Mouse (Mus musculus) kidney, postnatal 0 days (tissue): ENCODE data around the gene Ncaph2. TPM values are rescaled to one million over a fixed set of nuclear protein-coding genes. Genes with fewer than 3 reads are reported as not detected.

Experiments used
- ATAC-seq: fragments of 200-750 bp; cut with Nextera tagmentation; replicated peaks from 2 replicates; pipeline ENCODE4 v1.8.0; 2017; ENCODE audit warnings: low read depth, moderate number of reproducible peaks, moderate TSS enrichment, moderate library complexity; ENCODE audit not compliant: low FRiP score
- DNase-seq: peaks from one replicate; pipeline ENCODE4 v3.0.0-alpha.2; 2016; ENCODE audit warnings: low spot score
- H3K27ac ChIP-seq: fragments of 300-500 bp; sonication (generic); 2 replicates; pipeline ENCODE4 v1.5.1; 2014; ENCODE audit warnings: mild to moderate bottlenecking
- H3K27me3 ChIP-seq: fragments of 300-500 bp; sonication (generic); 2 replicates; pipeline ENCODE4 v1.6.1; 2014; ENCODE audit warnings: low read length, mixed read lengths; ENCODE audit not compliant: insufficient read depth
- H3K36me3 ChIP-seq: fragments of 300-500 bp; sonication (generic); 2 replicates; pipeline ENCODE4 v1.6.1; 2014; ENCODE audit warnings: low read length, mixed read lengths; ENCODE audit not compliant: insufficient read depth
- H3K4me1 ChIP-seq: fragments of 300-500 bp; sonication (generic); replicated peaks from 2 replicates; pipeline ENCODE4 v1.6.1; 2014; ENCODE audit warnings: antibody characterized with exemption, low read length, mixed read lengths; ENCODE audit not compliant: insufficient read depth
- H3K4me2 ChIP-seq: fragments of 300-500 bp; sonication (generic); 2 replicates; pipeline ENCODE4 v1.6.1; 2014; ENCODE audit warnings: mild to moderate bottlenecking, low read length, moderate library complexity, mixed read lengths
- H3K4me3 ChIP-seq: fragments of 300-500 bp; sonication (generic); replicated peaks from 2 replicates; pipeline ENCODE4 v1.5.1; 2014; ENCODE audit warnings: low read depth, low read length
- H3K9ac ChIP-seq: fragments of 300-500 bp; sonication (generic); 2 replicates; pipeline ENCODE4 v1.6.1; 2014; ENCODE audit warnings: low read depth, low read length
- H3K9me3 ChIP-seq: fragments of 300-500 bp; sonication (generic); replicated peaks from 2 replicates; pipeline ENCODE4 v1.6.1; 2016; ENCODE audit warnings: low read length, inconsistent platforms, mixed read lengths
- CTCF ChIP-seq: IDR thresholded peaks from 2 replicates; pipeline ENCODE4 v1.5.1; 2016; ENCODE audit warnings: antibody characterized with exemption, low read depth, mild to moderate bottlenecking, moderate library complexity
- WGBS: fragments of 180-500 bp; shearing (Covaris S2); extraction: QIAGEN DNeasy Blood & Tissue Kit; methylation state at CpG from one replicate; pipeline ENCODE4 v1.1.7; 2014; 5-methylcytosine and 5-hydroxymethylcytosine counted together
- polyA plus RNA-seq: library from polyadenylated mRNA; unstranded; fragments of >200 nt; fragmentation: Nextera tagmentation; extraction: Ambion mirVana; gene quantifications from 2 replicates; pipeline ENCODE4 v1.2.1, GENCODE M21; 2015

The Ncaph2 gene
- polyA plus RNA-seq, 1 experiment from 2014 or later, result 100 TPM

DNA sequence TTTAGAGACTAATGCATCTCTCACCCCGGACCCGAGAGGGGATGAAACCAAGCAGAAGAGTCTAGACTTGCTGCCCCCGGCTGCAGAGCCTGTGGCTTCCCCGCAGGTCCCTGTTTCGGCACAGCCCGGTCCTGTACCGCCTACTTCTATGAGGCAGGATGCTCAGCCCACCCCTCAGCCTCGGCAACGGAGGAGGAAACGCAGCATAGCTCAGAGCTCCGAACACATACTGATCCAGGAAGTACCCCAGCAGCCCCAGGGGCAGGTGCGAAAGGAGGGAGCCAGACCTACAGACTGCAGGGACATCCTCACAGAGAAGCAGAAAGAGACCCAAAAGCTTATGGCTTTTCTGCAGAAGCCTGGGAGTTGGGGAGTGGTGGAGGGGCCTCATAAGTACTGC lies 31.6 kb downstream of the Ncaph2 start:
- Histone ChIP-seq H3K36me3 (no peaks in the 10 kb centered on the region), H3K9ac (no peak overlapping the region), H3K4me1 (no peaks in the 10 kb centered on the region), H3K27ac (no peak overlapping the region), H3K27me3 (no peaks in the 10 kb centered on the region), H3K9me3 (no peaks in the 10 kb centered on the region), H3K4me3 (no peak overlapping the region), H3K4me2 (no peak overlapping the region)
- DNase-seq, result no peak
- TF ChIP-seq CTCF, result no peak
- WGBS, result 31% methylated on average over 12 of the region's 12 CpGs
- ATAC-seq, result no peak

DNA sequence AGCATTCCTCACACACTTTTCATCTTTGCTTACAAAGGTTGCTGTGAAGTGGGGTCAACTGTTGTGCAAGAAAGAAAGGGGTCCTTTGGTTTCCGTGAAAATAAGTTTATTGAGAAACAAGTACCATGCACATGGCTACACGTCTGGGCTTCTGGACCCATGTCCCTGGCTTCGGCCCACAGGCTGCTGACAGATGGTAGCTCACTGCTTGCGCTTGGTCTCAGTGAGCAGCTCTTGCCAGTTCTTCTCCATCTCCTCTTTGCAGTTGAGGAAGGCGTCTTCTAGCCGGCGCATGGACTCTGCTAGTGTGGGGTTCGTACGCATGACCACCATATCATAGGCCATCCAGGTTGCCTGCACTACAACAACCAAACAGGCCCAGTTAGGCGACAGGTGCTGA lies 34.6 kb downstream of the Ncaph2 start:
- no peak for TF ChIP-seq CTCF
- Histone ChIP-seq H3K36me3 (no peaks in the 10 kb centered on the region), H3K4me2 (no peak overlapping the region), H3K27ac (no peak overlapping the region), H3K4me1 (no peaks in the 10 kb centered on the region), H3K27me3 (no peaks in the 10 kb centered on the region), H3K9me3 (no peaks in the 10 kb centered on the region), H3K4me3 (no peak overlapping the region), H3K9ac (no peak overlapping the region)
- 94% methylated on average over 10 of the region's 10 CpGs for WGBS
- ATAC-seq (no peak), DNase-seq (no peak)

DNA sequence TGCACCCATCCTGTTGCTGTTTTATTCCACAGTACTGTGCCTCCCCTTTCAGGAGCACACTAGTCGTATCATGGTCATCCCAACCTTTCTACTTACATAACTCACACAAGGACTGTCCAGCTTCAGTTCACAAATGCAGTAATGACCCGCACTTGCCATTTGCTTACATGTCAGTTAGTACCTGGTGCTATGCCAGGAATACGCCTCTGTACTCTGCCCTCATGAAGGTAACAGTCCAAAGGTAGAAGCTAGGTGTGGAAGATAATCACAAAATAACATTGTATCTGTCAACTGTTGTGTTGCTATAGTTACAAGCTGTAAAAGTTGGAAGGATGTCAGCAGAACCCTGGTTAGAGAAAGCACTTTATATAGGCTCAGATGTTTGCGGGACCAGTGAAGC lies 41.4 kb downstream of the Ncaph2 start:
- H3K27me3 ChIP-seq, result no peaks in the 10 kb centered on the region
- no peak for DNase-seq
- no peaks in the 10 kb centered on the region for H3K4me1 ChIP-seq
- WGBS, result 88% methylated on average over 4 of the region's 4 CpGs
- no peak for ATAC-seq
- no peak overlapping the region for H3K4me3 ChIP-seq
- no peak overlapping the region for H3K27ac ChIP-seq
- no peaks in the 10 kb centered on the region for H3K36me3 ChIP-seq
- TF ChIP-seq CTCF, result no peak
- H3K9ac ChIP-seq, result no peak overlapping the region
- no peak overlapping the region for H3K4me2 ChIP-seq
- no peaks in the 10 kb centered on the region for H3K9me3 ChIP-seq

DNA sequence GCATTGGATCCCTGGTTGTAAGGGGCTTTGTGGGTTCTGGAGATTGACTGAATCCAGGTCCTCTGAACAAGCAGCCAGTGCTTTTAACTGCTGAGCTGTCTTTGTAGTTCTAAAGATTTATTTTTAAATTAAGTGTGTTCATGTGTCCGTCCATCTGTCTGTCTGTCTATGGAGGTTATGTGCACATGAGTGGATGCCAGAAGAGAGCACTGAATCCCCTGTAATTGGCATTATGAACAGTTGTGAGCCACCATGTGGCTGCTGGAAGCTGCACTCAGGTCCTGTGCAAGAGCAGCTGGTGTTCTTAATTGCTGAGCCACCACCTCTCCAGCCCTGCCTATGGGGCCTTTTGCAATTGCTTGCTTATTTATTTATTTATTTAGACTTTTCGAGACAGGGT lies 42.6 kb downstream of the Ncaph2 start:
- no peak for TF ChIP-seq CTCF
- DNase-seq (no peak), ATAC-seq (no peak)
- Histone ChIP-seq H3K4me2 (no peak overlapping the region), H3K27me3 (no peaks in the 10 kb centered on the region), H3K9me3 (no peaks in the 10 kb centered on the region), H3K4me3 (no peak overlapping the region), H3K36me3 (no peaks in the 10 kb centered on the region), H3K4me1 (no peaks in the 10 kb centered on the region), H3K27ac (no peak overlapping the region), H3K9ac (no peak overlapping the region)
- WGBS, result 85% methylated on average over 2 of the region's 2 CpGs

DNA sequence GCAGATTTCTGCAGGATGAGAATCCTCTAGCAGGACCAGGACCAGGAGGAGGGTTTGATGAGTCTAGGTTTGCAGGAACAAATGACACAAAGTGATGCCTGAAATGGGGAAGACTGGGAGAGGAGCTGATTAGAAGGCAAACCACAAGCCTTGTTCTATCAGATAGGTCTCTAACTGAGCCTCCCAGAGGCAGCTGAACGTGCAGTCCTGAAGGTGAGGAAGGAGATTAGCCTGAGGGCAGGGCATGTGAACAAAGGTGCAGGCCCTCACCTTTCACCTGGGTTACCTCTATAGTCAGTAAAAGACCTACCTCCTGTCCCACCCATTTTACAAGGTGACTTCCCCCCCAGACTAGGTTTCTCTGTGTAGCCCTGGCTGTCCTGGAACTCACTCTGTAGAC lies 44.2 kb downstream of the Ncaph2 start:
- TF ChIP-seq CTCF, result no peak
- no peak for DNase-seq
- WGBS, result 30% methylated on average over 1 of the region's 1 CpGs

DNA sequence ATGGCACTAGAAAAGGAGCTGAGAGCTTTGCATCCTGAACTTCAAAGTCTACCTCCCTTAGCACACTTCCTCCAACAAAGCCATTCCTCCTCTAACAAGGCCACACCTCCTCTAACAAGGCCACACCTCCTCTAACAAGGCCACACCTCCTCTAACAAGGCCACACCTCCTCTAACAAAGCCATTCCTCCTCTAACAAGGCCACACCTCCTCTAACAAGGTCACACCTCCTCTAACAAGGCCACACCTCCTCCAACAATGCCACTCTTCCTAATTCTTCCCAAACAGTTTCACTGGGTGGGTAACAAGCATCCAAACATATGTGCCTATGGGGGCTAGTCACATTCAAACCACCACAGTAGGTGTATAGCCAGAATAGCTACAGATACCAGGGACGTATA lies 47.0 kb downstream of the Ncaph2 start:
- Histone ChIP-seq H3K9ac (no peak overlapping the region), H3K9me3 (no peaks in the 10 kb centered on the region), H3K27ac (no peak overlapping the region), H3K4me2 (no peak overlapping the region), H3K27me3 (no peaks in the 10 kb centered on the region), H3K4me1 (no peaks in the 10 kb centered on the region), H3K36me3 (no peaks in the 10 kb centered on the region), H3K4me3 (no peak overlapping the region)
- ATAC-seq (no peak), DNase-seq (no peak)
- no peak for TF ChIP-seq CTCF
- 87% methylated on average over 1 of the region's 1 CpGs for WGBS

More for the DNA sequence above, 44.2 kb downstream of the Ncaph2 start:
- no peaks in the 10 kb centered on the region for H3K27me3 ChIP-seq
- no peak overlapping the region for H3K4me2 ChIP-seq
- no peak overlapping the region for H3K9ac ChIP-seq
- H3K36me3 ChIP-seq, result no peaks in the 10 kb centered on the region
- no peak for ATAC-seq
- H3K27ac ChIP-seq, result no peak overlapping the region
- no peaks in the 10 kb centered on the region for H3K9me3 ChIP-seq
- no peaks in the 10 kb centered on the region for H3K4me1 ChIP-seq
- H3K4me3 ChIP-seq, result no peak overlapping the region

DNA sequence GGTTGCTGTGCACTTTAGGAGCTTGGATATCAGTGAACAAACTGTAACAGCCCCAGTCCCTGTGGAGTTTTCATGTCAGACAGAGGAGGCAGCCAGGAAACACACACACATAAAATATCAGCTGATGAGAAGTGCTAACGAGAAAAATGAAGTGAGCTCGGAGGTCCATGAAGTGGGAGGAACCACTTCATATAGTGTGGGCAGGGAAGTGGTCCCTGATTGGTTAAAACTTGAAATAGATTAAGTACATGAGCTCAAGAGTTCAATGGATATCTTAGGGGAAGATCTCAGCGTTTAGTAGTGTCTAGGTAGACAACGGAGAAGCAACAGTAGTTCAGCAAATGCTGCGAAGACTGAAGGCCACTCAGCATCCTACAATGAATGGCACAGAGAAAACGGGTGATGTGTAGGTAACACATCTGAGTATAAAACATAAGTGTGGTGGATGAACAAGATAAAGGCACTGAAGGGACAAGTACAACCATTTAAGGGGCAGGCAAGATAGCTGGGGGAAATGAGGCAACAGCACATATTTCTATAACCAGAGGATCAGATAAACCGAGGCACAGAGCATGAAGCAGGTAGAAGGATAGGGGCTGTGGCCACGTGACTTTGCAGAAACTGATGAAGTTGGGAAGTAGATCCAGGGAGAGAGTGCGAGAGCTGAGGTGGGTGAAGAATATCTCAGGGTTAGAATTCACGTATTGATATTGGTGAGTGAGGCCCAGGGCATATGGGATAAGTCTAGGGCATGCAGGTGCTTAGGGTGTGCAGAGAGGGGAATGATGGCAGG lies 49.5 kb downstream of the Ncaph2 start:
- no peak overlapping the region for H3K4me2 ChIP-seq
- H3K27me3 ChIP-seq, result no peaks in the 10 kb centered on the region
- no peak overlapping the region for H3K27ac ChIP-seq
- no peak overlapping the region for H3K9ac ChIP-seq
- TF ChIP-seq CTCF, result no peak
- ATAC-seq (no peak), DNase-seq (no peak)
- 78% methylated on average over 10 of the region's 10 CpGs for WGBS
- H3K9me3 ChIP-seq, result no peaks in the 10 kb centered on the region
- H3K4me1 ChIP-seq, result no peaks in the 10 kb centered on the region
- H3K4me3 ChIP-seq, result no peak overlapping the region
- no peaks in the 10 kb centered on the region for H3K36me3 ChIP-seq
